Mouse (Mus musculus): Measurements from ENCODE around the gene Fcrl6.

Fcrl6 gene

DNA sequence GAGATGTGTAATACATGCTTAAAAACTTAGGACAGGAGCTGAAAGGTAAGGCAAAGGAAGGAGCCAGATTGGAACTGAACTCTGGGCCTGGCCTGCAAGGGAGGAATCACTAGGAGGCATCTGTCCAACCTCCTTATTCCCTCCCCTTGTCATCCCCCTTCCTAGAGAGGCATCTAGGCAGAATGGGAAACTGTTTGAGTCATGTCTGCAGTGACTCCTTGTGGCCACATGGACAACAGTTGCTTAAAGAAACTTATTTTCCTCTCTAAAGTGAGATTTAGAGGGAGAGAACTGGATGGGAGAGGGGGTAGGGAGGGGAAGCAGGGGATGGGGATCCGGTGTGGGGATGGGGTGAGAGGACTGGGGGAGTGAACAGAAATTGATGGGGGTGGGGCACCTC is 10.4 kb upstream of the Fcrl6 start:
- no peak for DNase-seq

DNA sequence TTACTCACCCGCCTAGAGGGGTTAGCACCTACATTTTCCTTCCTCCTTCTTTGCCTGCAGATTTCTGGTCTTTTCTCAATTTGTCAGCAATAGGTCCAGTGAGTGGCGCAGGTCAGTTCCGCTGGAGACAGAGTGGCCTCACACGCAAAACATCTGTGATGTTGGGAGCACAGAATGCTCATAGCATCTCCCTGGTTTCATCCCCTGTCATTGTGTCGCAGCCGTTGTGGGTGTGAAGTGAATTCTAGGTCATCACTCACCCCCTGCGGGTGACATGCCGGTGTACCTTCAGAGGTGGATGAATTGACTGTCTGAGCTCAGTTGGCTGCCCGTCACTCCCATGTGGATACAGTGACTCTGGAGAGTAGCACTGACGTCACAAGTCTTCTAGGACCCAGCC is 9.0 kb upstream of the Fcrl6 start:
- DNase-seq: no peak

GRCm38 (mm10) chr1:172594495-172594894 is 7.9 kb downstream of the Fcrl6 start:
- peak; percentile 60 for DNase-seq

DNA sequence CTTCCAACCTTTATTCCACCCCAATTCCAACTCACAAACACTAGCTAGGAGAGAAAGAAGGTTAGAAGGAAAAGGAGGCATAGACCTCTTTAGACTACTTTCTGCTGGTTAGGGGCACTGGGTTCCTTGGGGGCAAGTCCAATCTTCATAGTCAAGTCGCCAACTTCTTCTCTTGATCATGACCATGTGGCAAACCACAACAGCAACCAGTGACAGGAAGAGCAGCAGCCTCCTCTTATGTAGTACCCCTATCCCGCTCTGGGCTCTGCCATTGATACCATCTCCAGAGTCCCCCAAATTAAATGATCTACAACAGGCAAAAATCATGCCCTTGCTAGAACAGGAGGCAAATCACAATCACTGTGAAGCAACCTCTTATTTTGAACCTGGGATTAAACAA is 8.4 kb downstream of the Fcrl6 start:
- no peak for DNase-seq

DNA sequence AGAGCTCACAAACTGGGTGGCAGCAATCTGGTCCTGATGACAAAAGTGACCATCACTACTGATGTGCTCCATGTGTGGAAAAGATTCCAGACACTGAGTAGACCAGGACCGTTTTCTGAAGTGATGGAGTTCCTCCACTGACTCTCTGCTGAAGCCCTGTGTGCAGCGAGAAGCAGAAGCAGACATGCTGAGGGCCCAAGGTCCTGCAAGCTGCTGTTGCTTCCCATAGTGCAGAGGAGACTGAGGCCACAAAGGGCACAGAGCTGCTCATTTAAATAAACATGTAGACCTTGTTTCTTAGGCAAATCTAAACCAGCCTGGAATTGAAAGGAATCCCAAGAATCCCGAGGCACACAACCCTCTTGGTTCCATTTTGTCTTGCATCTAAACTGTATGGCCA is 9.0 kb downstream of the Fcrl6 start:
- DNase-seq: no peak

DNA sequence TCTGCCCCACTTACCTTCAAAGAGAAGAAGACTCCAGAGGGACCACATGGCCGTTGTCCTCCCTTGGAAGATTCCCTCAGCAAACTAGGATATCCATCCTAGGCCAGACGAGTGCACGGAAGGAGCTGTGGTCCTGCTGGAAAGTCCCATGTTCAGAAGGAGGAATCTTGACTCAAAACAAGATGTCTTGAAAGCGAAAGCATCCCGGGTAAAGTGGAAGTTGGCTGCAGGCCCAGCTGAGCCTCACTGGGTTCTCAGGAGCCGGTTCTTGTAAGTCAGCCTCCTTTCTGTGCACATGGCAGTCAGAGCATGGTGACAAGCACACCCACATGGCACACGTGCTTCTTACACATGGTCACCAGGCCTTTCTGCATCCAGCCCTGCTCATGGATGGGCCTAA is 12.0 kb downstream of the Fcrl6 start, which contains the start of gene Slamf8:
Slamf8 (minus strand) TSS at position 184 of the 400 bp plus-strand sequence.
- DNase-seq: peak; percentile 36

GRCm38 (mm10) chr1:172585612-172586567 is 16.5 kb downstream of the Fcrl6 start:
- no peak for DNase-seq

GRCm38 (mm10) chr1:172585026-172585425 is 17.3 kb downstream of the Fcrl6 start:
- no peak for DNase-seq

DNA sequence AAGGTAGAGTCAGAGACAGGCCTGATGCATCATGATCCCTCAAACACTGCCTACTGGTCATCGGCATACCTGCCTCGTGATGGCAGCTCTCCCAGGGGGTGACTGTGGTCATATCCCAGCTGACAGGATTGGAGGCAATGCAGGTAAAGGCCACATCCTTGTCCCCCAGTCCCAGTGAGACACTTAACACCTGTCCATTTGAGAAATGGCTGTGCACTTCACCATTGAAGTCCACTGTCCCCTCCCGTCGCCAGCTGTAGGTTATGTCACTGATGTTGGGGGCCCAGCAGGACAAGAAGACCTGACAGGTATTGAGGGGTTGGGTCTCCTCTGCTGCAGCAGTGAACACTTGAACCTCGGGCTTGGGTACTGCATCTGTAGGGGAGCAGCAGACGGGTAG is 18.1 kb downstream of the Fcrl6 start:
- no peak for DNase-seq

DNA sequence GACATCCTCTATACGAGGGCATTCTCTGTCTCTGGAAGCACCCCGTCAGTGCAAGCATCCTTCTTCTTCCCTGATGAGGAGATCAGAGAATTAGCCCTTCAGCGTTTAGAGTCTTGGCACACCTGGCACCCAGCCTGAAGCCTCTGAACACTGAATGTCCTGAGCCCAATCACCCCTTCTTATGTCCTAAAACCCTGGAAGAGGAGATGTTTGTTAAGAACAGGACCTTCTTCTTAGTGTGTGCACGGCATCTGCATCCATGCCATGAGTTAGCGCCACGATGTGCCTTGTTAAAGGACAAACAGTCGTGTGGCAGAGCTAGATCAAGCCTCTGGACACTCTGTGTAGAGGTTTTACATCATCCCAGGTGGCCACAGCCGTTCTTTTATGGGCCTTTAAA is 19.9 kb downstream of the Fcrl6 start:
- DNase-seq: no peak

DNA sequence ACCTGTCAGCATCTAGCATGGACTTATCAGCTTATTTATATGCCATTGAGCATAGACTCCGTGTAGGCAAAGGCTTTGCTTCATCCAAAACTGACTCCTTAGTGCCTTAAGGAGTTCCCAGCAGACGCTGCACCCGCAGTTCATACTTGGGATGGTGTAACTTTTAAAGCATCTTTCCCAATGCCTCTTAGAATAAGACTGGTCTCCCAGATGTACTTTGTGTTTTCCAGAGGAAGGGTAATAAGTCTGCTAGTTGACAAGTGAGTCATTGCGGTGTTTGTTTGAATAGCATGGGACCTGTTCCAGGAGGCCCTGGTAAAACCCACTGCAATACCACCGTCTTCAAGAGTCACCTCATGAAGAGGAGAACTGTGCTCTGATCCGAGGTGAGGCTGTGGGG is 22.2 kb downstream of the Fcrl6 start:
- no peak for DNase-seq

- DNase-seq: no peak
These were observed 34.6 kb downstream of the Fcrl6 start for GRCm38 (mm10) chr1:172567758-172568157.

GRCm38 (mm10) chr1:172566131-172566530 is 36.2 kb downstream of the Fcrl6 start:
- no peak for DNase-seq

DNA sequence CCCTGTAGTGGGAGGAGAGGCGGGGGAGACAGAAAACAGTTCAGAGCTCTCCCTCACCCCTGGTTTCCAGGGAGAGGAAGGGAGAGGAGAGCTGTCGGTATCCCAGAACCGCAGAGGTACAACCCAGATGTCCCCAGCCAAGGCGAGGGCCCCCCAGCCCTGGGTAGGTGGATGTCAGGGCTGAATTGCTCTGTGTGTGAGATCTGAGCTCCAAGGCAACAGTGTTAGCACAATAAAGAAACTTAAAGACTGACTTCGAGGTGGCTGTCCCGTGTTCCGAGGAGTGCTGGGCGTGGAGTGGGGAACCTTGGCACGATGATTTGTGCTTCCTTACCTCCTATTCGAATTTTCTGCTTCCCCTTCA is 38.9 kb downstream of the Fcrl6 start:
- no peak for DNase-seq

DNA sequence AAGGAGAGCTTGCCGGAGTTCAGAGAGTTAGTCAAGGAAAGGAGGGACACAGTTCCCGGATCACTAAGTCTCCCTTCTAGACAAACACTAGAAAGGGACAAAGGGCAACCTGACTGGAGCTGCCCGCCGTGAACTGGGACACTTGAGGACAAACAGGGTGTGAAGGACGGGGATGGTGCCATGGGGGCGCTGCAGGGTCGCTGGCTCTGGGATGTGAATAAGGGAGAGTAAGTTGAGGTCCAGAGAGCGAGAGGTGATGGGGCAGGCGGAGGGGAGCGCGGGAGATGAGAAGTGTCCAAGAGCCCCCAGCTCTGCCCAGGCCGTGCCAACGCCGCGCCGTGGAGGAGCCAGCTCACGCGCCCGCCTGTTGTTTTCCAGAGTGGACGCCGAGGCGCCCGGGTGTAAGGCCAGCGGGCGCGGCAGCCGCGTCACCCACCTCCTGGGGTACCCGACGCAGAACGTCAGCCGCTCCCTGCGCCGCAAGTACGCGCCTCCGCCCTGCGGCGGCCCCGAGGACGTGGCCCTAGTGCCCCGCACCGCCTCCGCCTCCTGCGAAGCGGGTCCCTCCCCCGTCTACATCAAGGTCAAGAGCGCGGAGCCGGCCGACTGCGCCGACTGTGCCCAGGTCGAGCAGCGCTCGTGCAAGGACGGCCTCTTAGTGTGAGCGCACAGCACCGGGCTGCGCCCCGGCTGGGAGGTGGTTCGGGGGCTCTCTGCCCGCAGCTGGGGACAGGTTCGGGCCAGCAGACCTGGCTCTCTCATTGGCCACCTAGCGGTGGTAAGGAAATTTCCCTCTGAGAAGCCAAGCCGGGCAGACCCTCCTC is 39.5 kb downstream of the Fcrl6 start:
- peak; percentile 72 for DNase-seq

DNA sequence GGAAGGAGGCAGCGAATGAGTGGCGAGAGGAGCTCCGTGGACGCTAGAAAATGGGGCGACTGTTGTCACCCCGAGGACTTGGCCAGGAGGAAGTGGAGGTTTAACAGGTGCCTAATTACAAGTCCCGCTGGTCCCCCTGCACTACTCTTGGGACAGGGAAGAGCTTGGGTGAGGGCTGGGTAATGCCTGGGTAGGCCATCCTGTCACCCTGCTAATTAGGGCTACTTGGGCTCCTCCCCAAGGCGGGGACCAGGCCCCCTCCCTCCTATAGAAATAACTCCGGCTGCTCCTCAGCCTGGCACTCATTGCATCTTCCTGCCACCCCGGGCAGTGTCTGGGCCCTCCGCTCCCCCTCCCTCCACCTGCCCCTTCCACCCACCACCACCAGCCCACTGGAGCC is 46.7 kb downstream of the Fcrl6 start, which contains the start of gene Vsig8:
Vsig8 (plus strand) TSS at position 301 of the 400 bp plus-strand sequence.
- no peak for DNase-seq

DNA sequence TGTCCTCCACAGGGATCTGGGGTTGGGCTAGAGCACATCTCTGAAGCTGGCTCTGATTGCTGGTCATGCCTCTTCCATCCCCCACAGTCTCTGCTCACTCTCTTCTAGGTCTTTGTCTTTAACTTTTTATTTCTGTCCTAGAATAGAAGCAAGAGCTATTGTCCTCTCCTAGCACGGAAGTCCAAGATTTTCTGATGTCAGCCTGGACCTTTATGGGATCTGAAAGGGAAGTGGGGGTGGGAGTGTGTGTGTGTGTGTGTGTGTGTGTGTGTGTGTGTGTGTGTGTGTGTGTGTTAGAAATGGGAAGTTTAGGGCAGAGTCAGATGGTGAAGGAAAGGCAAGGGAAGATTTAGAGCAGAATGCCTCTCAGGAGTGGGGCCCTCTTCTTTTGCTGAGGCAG is 49.7 kb downstream of the Fcrl6 start:
- no peak for DNase-seq

- DNase-seq: no peak
These were observed 51.3 kb downstream of the Fcrl6 start for GRCm38 (mm10) chr1:172551009-172551408.

DNA sequence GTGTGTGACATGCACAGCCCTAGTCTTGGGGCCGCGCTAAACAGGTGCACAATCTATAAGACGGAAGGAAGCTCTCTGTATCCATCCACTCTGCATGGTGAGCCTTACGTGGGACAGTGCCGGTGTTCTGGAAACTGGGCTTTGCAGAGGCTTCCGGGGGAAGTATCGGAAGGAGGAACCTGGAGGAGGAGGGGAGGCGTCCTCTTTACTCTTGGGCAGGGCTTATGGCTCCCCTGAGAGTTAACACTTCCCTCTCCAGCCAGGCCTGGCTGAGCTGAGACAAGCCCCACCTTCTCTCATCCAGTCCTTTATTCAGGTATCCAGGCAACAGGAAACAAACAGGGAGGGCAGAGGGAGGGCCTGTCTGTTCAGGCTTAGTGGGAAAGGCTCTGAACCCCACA is 51.8 kb downstream of the Fcrl6 start:
- peak; percentile 63 for DNase-seq

GRCm38 (mm10) chr1:172549717-172550116 is 52.6 kb downstream of the Fcrl6 start:
- no peak for DNase-seq

DNA sequence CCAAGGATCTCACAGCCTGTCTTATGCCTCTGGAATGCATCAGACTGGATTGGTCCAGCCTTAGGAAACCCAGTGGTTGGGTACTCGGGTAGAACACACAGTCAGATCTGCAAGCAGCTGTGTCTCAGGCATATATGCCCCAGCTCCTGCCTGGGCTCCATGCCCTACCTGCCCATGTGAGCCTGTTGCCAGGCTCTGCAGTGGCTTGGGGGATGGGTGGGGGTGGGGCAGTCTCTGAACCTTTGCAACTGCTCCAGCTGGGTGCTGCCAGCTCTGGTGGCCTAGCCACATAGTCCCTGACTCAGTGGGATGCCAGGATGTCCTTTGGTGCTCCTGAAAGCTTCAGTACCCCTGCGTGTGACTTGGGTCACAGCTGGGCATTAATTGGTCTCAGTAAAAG is 53.0 kb downstream of the Fcrl6 start:
- DNase-seq: no peak

DNA sequence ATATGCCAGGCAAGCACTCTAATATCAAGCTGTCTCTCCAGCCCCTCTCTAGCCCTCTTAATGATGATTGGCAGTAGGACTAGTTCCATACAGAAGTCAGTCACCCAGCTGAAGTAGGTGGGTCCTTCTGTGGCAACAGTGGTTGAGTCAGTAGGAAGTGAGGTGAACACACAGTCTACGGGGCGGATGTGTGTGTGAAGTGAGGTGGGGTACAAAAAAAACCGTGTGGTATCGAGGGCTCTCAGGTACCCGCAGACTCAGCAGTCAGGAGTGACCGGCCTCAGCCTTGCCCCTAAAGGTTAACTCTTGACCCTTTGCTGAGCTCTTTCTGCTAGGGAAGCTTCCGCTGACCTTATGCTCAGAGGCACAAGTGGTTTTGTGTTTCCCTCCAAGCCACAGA is 53.9 kb downstream of the Fcrl6 start:
- no peak for DNase-seq

Measured in lung, postnatal 14 days (tissue).